Mouse (Mus musculus): ENCODE results near the gene Actn4.
"Not testable (repeated sequence)": the region's sequence is repeated elsewhere in the genome, so short reads cannot be mapped to it uniquely, and the experiment has no call there.

Actn4 gene

DNA sequence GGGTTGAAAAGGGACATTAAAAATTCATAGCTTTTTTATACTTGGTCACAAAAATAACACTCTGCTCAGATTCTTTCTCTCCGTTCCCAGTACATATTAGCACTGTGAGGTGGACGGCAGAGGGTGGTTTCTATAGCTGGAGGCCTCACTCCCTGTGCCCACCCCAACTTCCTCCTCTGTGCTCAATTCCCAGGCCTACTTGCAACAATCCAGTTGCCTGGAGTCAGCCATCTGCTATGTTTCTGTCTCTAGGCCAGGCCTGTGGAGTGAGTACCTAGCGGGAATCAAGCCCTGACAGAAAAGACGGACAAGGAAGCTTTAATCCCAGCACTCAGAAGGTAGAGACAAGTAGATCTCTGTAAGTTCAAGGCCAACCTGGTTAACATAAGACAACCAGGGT, 39.5 kb downstream of the Actn4 start:
- DNase-seq (ENCODE audit: low read depth) = no peak

DNA sequence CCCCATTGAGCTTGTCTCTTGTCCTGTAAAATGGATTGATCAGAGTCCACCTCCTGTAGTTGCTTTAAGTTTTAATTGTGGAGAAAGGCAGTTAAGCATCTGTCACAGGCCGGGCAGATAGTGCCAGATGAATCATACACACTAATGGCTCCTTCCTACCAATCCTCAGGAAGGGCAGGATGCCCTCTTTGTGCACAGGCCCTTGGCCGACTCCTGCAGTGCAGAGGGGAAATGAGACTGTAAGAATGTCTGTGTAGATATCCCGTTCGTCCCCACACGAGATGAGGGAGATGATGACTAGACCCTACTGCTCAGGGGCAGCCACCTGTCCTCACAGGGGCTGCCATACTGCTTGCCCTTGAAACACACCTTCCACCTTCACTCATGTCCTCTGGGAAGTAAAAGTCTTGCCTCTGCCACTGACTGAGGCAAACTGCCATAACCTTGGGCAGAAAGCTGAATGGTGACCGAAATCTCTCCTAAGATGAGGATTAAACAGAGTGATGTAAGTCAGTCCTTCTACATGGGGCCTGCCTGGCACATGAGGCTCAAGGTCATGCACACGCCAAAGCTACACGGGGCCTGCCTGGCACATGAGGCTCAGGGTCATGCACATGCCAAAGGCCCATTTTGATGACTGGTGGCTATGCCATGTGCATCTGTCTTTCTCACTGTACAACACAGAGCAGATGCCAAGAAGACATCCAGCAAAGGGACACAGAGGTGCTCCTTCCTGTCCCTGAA, 40.2 kb downstream of the Actn4 start:
- peak; percentile 53 for DNase-seq (ENCODE audit: low read depth)

DNA sequence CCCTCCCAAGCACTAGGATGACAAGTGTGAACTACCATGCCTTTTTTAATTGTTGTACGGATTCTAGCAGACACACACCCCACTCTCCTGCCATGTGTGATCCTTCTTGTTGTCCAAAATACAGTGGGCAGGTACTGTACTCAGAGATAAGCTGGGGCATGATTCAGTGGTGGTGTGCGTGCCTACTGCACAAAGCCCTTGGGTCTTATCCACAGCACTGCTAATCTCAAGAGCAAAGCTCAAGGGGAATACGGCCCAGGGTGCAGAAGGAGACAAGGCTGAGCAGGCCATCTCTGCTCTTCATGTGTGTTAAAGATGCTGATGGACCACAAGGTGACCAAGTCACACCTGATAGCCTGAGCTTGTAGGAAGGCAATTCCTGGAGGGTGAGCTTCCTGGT, 41.0 kb downstream of the Actn4 start:
- DNase-seq (ENCODE audit: low read depth) = no peak

DNA sequence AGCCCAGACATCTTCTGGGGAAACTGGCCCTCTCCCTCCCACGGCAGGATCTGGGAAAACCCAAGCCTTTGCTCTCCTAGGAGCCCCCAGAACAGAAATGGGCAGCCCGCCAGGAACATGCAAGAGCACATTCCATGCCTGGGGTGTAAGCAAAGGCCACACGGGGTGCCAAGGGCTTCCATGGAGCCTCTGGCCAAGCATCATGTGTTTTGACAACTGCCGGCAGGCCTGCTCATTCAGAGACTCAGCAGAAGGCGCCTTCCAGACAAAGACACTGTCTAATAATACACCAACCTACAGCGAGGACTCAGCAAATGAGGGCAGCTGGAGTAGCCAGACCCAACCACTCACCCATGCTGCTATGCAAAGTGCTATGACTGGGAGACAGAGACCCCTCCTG, 42.3 kb downstream of the Actn4 start:
- no peak for DNase-seq (ENCODE audit: low read depth)

DNA sequence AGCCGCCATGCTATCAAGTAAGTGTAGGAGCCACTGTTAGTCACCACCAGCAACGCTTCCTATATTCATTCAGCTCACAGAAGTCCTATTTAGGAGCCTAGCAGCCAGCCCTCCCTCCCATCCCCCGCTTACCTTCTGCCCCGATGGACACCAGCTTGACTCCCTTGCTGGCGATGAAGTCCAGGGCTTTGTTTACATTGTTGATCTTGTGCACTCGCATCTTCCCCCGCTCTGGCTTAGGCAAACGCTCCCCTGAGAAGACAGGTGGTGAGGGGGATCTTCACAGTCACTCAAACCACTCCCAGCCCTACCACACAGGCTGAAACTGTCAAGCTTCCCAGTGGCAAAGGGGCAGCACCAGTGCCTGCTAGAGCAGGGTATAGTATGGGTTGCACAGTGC, 43.6 kb downstream of the Actn4 start:
- DNase-seq (ENCODE audit: low read depth) = no peak

DNA sequence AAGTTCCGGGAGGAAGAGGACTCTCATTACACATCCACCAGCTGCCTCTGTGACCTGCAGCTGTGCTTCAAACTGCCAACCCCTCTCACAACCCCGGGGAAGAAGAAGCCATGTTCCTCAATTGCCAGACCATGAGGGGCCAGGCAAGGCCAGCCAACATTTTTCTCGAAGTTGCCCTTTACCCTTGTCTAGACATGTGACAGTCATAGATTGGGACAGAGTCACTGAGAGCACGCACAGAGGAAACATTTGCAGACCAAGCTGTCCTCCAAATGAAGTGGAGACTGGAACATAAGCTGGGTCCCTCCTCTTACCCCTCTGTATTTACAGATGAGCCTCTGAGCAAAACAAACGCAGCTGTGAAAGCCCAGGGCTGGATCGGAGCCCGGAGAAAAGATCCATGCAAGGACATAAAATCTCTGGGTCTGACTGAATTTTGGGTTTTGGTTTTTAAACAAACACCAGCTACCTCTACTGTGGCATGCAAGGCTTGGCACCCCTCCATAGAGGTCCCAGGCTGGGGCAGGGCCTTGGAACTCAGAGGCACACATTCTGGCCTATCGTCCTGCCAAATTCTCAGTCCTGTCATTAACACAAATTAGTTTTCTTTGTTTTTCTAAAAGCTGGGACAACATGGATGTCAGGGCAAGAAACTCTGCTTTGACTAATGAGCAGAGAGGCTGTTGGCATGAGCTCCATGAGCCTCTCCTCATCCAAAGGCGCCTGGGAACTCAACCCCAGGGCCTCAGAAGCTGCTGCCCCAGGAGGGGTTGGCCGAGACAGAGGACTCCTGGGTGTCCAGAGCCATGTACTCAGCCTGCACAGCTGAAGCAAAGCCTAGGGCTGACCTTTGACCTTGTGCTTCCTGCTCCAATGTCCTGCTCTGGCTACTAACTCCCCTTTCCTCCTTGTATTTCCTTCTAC, 44.4 kb downstream of the Actn4 start:
- DNase-seq (ENCODE audit: low read depth) = no peak

DNA sequence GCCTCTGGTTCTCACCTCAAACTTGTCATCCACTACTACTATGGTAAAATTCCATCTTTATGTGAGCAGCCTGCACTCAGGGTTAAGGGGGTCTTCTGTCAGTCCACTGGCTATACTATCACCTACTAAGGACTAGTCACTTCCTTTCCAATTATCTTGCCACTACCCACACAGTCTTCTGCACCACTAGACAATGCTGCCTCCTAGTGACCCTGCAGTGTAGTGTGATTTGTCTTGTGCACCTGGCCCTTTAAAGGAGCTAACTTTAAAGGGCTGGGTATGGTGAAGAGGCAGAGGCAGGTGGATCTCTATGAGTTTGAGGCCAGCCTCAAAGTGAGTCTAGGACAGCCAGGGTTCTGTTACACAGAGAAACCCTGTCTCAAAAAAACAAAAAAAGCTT, 45.6 kb downstream of the Actn4 start:
- DNase-seq (ENCODE audit: low read depth) = peak; percentile 67

DNA sequence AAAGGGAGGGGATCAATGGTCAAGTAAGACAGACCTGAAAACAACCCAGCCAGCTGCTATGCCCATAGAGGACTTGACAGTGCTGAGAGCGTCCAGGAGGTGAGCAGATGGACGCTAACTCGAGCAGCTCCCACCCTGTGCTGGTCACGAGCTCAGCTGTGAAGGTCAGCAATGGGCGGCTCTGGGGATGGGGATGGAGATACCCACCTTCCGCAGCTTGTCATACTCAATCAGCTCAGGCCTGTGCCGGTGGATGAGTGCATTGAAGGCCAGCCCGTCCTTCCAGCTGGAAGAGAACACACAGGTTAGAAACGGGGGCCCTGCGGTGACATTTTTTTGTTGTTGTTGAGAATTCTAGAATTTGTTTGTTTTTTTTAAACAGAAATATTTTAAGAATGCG, 49.0 kb downstream of the Actn4 start:
- no peak for DNase-seq (ENCODE audit: low read depth)

DNA sequence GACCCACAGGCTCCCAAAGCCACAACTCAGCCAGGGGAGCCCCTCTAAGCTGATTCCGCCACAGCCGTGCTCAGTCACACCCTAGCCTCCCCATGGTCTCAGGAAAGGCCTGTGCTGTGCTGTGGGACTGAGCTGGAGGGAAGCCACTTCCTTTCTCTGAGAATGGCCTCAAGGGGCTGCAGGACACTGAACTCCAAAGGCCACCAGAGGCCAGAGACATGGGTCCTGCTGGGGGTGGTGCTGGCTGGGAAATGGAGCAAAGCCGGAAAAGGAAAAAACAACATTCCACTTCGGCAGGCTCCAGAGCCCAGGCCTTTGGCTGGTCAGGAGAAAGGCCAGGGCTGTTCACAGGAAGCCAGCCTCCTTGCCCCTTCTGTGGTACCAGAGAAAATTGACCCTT, 50.5 kb downstream of the Actn4 start:
- DNase-seq (ENCODE audit: low read depth) = no peak

DNA sequence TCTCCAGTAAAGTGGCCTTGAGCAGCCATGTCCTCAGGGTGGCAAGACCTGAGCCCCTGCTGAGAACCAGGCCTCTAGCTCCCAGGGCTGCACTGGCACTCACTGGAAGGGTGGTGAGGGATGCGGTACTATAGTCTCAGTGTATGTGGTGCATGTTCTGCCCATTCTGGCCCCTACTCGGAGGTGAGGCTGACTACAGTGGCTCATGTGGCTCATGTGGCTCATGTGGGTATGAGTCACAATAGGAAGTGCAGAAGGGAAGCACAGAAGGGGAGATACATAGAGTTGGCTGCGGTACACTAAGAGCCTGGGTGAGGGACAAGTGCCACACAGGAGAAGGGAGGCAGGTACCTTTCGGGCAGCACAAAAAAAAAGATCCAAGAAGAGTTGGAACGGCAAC, 54.9 kb downstream of the Actn4 start:
- peak; percentile 87 for DNase-seq (ENCODE audit: low read depth)

DNA sequence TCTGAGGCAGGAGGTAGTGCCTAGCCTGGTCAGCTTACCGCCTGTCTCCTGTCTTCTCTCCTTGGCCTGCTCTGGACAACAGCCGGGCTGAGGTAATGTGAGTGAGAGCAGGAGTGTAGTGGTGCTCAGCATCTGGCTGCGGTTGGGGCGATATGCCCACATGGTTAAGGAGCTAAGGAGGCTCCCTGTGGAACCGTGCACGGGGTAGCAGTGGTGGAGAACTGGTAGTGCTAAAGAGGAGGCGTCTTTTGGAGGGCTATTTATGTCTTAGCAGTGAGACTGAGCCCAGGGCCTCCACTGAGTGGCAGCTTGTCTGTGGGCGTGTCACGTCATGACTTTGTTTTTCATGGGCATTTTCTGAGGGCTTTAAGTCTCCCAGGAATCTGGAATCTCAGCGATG, 58.4 kb downstream of the Actn4 start:
- DNase-seq (ENCODE audit: low read depth) = no peak

DNA sequence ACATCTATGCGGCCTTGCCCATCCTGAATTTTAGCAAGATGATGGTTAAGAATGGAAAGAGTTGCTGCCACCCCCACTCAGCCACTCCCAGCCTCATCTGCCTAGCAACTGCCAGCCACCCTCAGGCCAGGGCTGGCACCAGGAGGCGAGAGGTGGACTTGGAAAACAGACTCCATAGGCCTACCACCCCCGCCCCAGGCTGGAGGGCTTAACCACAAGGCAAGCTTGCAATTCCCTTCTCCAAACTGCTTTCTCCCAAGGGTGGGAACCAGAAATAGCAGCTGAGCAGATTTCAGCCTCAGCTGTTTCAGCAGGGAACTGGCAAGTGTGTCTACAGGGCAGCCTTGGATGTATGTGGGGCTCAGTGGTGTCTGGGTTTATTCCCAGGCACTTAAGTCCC, 59.3 kb downstream of the Actn4 start:
- no peak for DNase-seq (ENCODE audit: low read depth)

DNA sequence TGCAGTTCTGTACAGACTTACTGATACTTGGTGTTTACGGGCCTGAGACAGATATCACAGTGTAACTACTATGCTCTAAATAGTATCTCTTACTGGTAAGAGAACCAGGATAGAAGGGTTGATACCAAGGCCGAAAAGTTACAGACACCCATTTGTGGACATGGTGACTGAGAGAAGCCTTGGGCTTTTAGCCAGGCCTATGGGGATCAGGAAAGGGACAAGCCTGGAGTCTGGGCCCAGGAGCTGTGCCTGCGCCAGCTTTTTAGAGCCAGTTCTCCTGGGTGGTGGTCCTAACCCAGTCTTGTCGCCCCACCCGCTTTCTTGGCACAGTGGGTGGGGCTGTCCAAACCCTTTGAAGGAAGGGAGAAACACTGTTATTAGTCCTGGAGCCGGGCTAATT, 60.0 kb downstream of the Actn4 start:
- DNase-seq (ENCODE audit: low read depth) = no peak

DNA sequence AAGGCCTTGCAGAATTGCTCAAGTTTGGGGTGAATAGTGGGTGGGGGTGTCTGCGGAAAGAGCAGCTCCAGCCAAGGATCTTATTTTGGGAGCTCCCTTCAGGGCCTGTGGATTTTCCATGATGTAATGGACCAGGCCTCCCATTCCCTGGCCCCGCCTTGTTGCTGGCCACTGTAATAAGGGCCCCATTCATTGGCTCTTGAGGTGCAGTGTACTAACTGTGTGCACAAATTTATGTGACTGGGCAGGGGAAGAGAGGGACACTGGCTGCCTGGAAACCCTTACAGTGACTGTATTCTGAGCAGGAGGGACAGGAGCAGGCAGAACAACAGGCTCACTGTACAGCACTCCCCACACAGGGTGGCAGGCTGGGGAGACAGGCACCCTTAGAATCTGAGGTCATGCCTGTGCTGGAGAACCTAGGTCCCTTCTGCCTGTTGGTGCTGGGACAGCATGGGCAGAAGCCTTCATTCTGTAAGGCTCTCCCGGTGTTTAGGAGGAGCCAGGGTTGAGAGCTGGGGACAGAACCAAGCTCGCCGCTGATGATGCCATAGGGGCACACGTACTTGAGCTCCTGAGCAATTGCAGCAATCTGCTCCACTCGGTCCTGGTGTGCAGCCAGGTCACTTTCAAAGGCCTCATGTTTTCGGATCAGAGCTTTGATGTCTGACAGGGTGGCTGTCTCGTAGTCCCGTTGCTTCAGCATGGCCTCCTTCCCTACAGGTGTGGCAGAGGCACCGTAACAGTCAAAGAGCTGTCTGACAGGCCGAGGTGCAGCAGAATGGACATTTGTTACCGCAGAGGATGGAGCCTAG, 60.6 kb downstream of the Actn4 start:
- no peak for DNase-seq (ENCODE audit: low read depth)

DNA sequence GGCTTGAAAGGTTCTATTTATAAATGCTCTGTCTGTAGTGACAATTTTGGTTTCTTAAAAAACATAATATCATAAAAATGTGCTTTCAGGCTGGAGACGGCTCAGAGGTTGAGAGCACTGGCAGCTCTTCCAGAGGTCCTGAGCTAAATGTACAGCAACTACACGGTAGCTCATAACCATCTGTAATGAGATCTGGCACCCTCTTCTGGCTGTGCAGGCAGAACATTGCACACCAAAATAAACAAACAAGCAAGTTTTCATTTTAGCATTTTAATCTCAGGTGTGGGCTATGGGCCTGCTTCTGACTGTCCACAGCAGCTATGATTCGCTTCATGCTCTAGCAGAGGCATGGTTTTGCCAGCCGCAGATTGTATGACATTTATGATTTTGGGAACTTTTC, 62.2 kb downstream of the Actn4 start:
- no peak for DNase-seq (ENCODE audit: low read depth)

DNA sequence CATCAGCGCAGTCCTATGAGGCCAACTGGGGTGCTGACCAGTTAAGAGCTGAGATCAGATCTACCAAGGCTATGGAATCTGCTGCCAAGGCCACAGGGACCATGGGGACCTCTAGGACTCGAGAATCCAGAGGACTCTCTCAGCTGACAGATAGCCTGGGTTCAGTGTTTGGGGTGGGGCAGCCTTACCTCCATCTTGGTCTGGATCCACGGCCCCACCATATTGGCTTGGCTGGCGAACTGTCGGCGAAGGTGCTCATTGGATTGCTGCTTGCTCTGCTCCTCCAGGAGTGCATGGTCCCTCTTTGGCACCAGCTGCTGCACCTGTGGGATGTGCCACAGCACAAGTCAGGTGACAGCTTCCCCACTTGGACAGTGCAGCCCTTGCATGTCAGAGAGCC, 64.5 kb downstream of the Actn4 start:
- DNase-seq (ENCODE audit: low read depth) = no peak

DNA sequence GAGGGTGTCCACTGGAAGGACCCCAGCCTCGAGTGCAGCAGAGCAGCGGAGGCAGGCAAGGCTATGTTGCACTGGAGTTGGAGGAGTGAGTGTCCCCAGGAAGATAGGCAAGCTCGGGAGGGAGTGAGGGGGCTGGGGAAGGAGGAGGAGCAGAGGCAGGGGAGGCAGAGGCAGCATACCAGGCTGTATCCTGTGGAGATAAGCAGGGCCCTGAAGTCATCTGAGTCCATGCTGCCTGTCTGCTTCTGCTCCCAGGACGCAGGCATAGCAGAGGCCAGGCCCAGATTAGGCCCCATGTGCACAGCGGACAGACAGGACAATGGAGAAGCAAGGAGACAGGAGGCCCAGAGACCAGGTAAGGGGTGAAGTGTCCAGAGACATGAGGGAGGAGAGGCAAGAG, 67.2 kb downstream of the Actn4 start:
- DNase-seq (ENCODE audit: low read depth) = no peak

DNA sequence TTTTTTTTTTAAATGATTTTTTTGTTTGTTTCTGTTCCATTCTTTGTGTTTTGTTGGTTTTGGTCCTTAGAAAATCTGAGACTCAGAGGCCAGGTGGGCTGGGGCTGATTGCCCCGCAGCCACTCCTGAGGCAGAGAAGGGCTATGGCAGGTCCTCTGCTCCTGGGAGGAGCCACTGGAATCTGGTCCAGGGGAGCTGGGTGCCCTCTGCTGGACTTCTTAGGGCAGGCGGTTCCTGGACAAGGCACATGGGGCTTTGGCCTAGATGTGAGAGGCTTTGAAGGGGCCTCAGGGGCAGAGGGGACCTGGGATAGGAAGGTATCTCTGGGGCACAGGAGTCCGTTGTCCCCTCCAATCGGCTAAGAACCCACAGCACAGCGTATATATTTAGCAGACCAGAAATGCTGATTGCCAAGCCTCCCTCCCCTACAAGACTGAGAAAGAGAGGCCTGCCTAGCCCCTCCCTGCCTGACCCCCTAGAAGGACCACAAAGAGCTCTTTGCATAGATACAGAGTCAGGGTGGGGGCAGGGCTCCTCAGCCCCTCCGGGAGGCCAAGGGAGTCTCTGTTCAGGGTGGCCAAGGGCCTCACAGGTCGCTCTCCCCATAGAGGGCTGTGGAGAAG, 68.4 kb downstream of the Actn4 start:
- peak; percentile 56 for DNase-seq (ENCODE audit: low read depth)

DNA sequence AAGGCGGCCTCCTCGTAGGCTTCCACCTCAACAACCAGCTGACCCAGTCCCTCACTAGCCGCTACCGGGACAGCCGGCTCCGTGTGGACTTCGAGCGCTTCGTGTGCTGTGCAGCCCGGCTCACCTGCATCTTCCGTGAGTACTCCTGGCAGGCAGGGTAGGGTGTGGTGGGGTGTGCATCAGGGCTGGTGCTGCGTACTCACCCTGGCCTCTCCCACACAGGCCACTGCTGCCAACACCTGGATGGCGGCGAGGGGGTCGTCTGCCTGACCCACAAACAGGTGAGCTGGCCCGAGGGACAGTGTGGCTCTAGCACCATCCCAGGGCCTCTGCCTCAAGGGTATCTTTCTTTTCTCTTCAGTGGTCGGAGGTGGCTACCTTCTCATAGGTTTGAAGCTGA, 69.5 kb downstream of the Actn4 start:
- DNase-seq (ENCODE audit: low read depth) = no peak

DNA sequence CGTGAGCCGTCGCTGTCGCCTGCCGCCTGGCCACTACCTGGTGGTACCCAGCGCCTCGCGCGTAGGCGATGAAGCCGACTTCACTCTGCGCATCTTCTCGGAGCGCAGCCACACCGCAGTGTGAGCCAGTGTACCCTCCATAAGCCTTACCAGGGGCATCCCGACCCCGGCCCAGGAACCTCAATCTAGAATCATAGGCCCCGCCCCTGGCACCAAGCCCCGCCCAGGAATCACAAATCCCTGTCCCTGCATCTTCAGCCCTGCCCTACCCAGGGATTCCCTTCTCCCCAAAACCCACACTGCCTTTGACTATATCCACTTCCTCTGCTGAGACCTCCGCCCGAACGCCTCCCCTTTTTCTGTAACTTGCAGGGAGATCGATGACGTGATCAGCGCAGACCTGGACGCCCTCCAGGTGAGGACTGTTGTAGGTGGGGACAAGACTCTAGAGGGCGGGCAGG, 73.4 kb downstream of the Actn4 start:
- no peak for DNase-seq (ENCODE audit: low read depth)

DNA sequence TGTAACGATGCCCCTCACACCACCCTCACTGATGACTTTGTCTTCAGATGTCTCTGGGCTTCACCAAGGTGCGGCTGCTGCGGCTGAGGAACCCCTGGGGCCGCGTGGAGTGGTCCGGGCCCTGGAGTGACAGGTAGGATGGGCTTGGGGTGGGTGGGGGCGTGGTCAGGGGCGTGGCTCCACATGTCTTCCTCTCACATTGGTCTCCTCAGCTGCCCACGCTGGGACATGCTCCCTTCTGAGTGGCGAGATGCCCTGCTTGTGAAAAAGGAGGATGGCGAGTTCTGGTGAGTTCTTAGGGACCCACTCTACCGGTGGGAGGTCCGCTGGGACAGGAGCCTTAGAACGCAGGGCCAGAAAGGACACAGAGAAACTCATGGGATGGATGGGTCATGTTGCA, 75.7 kb downstream of the Actn4 start:
- no peak for DNase-seq (ENCODE audit: low read depth)

DNA sequence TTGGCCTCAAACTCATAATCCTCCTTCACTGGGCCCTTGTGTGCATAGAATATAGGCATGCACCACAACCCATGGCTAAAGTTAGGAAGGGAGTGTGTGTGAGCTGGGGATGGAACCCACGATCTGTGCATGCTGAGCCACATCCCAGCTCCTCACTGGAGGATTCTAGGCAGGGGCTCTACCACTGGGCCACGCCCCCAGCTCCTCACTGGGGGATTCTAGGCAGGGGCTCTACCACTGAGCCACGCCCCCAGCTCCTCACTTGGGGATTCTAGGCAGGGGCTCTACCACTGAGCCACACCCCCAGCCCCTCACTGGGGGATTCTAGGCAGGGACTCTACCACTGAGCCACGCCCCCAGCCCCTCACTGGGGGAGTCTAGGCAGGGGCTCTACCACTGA, 78.4 kb downstream of the Actn4 start:
- not testable (repeated sequence) for DNase-seq (ENCODE audit: low read depth)

Measured in 416B (cell line).